Mouse (Mus musculus) small intestine, adult 2 months (tissue): ENCODE data around the gene Syce1.
"Not testable (repeated sequence)": the region's sequence is repeated elsewhere in the genome, so short reads cannot be mapped to it uniquely, and the experiment has no call there.

Experiments used
- CTCF ChIP-seq: fragments of 200-500 bp; IDR thresholded peaks from 2 replicates; pipeline ENCODE4 v1.5.1; 2012; ENCODE audit warnings: low read depth, mild to moderate bottlenecking, control low read depth, inconsistent platforms, low read length, moderate library complexity, mixed read lengths; ENCODE audit not compliant: insufficient replicate concordance, insufficient read length; ENCODE audit errors: extremely low read depth
- POLR2A ChIP-seq: fragments of 200-500 bp; IDR thresholded peaks from 2 replicates; pipeline ENCODE4 v1.6.1; 2012; ENCODE audit warnings: low read depth, mild to moderate bottlenecking, control low read depth, inconsistent platforms, low read length, moderate library complexity

DNA sequence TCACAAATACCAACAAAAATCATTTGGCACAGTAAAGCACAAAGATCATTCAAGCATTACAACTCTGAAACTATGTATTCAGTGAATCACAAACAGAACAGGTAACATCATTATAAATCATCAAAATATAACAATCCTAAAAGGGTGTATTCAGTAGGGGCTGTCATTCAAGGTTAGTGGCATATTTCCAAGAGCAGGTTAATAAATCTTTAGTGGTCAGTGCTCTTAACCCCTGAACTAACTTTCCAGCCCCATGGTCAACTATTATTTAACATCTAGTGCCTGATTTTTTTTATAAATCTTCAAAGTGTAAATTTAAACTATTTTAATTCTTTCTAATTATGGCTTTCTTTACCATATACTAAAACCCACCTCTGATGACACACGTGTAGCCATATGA is 22.3 kb downstream of the Syce1 start:
- TF ChIP-seq POLR2A, CTCF: not testable (repeated sequence)
